Mouse (Mus musculus) myocyte (in vitro differentiated cells): Measurements from ENCODE around the gene Crlf1.

Experiments used
- E2F4 ChIP-seq: IDR thresholded peaks from one replicate; pipeline ENCODE4 v1.6.1; 2011; ENCODE audit warnings: mild to moderate bottlenecking, control low read depth, moderate library complexity; ENCODE audit not compliant: insufficient read depth
- MYOD1 ChIP-seq, 3 experiments: IDR thresholded peaks; one replicate each; pipeline ENCODE4 v1.6.1; 2011; ENCODE audit warnings: control low read depth in 2 of 3, low read depth in 2 of 3, mild to moderate bottlenecking in 2 of 3, moderate library complexity in 1 of 3; ENCODE audit not compliant: insufficient read length in 2 of 3, control insufficient read depth in 1 of 3
- POLR2A ChIP-seq: IDR thresholded peaks from one replicate; pipeline ENCODE4 v1.6.1; 2011; ENCODE audit warnings: low read depth, mild to moderate bottlenecking, control low read depth, moderate library complexity; ENCODE audit not compliant: insufficient read length
- POLR2AphosphoS2 ChIP-seq: IDR thresholded peaks from one replicate; pipeline ENCODE4 v1.6.1; 2011; ENCODE audit warnings: low read depth, control low read depth; ENCODE audit not compliant: insufficient read length
- REST ChIP-seq: IDR thresholded peaks from one replicate; pipeline ENCODE4 v1.6.1; 2011; ENCODE audit warnings: mild to moderate bottlenecking, control low read depth, moderate library complexity; ENCODE audit not compliant: insufficient read depth, insufficient read length
- SRF ChIP-seq: IDR thresholded peaks from one replicate; pipeline ENCODE4 v1.6.1; 2011; ENCODE audit warnings: low read depth; ENCODE audit not compliant: control insufficient read depth, insufficient read length

DNA sequence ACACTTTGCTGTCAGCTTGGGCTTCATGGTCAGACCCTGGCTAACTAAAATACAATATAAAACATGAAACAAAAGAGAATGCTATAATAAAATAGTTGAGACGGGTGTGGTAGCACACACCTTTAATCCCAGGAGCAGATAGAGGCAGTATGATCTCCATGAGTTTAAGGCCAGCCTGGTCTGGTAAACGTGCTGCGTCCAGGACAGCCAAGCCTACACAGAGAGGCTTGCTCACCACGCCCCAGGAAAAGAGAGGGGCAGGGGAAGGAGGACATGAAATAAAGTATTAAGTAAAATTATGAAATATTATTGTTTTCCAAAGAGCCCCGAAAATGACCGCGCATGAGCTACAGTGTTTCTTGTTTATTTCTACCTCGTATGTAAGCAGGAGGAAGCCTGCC lies 34.2 kb downstream of the Crlf1 start:
- no peak for TF ChIP-seq POLR2A
- TF ChIP-seq MYOD1 (IDR thresholded peaks at IDR 0.05; ENCODE audit: control insufficient read depth in 1 of 3, insufficient read length in 2 of 3, low read depth in 2 of 3): no peak
- no peak for TF ChIP-seq SRF
- no peak for TF ChIP-seq POLR2AphosphoS2
- TF ChIP-seq E2F4: no peak
- TF ChIP-seq REST: no peak
